Mouse (Mus musculus): Measurements from ENCODE around the gene Gm44965. TPM values are rescaled to one million over a fixed set of nuclear protein-coding genes. Genes with fewer than 3 reads are reported as not detected.

The Gm44965 gene
- polyA plus RNA-seq, 1 experiment from 2014 or later = not detected

DNA sequence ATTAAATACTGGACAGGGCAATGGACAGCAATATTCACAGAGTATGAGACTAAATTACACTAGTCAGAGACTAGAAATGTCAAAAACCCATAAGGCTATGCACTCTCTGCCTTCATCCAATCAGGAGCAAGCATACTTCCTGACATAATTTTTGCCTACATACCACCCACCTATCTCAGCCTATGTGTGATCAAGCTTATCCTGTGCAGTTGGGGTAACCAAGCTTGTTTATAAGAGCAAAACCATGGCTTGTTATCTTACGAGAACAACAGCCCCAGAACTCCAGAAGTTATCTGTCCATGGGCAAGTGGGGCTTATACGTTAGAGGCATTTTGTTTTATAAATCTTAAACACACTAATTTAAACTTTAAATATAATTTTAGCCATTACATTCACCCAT, 41.4 kb downstream of the Gm44965 start:
- Histone ChIP-seq H3K27ac (ENCODE audit: low read depth) (no peak overlapping the region), H3K4me3 (ENCODE audit: low read depth, low read length) (no peak overlapping the region), H3K9me3 (ENCODE audit: control insufficient read depth, low read length) (no peaks in the 10 kb centered on the region), H3K4me1 (replicated peaks; ENCODE audit: control insufficient read depth, insufficient read depth, low read length) (no peaks in the 10 kb centered on the region), H3K36me3 (ENCODE audit: control insufficient read depth, insufficient read depth, low read length) (no peaks in the 10 kb centered on the region), H3K9ac (ENCODE audit: low read length) (no peak overlapping the region), H3K4me2 (ENCODE audit: low read length) (no peak overlapping the region), H3K27me3 (replicated peaks; ENCODE audit: control insufficient read depth, insufficient read depth, low read length) (no peaks in the 10 kb centered on the region)
- WGBS = 78% methylated on average over 2 of the region's 2 CpGs
- DNase-seq (ENCODE audit: low spot score) (no peak), ATAC-seq (replicated peaks; ENCODE audit: low FRiP score, low TSS enrichment, low read depth) (no peak)

GRCm38 (mm10) chr6:48636515-48636914, 42.8 kb downstream of the Gm44965 start:
- no peak for ATAC-seq (replicated peaks; ENCODE audit: low FRiP score, low TSS enrichment, low read depth)
- no peak overlapping the region for H3K27ac ChIP-seq (ENCODE audit: low read depth)
- WGBS = 60% methylated on average over 6 of the region's 6 CpGs
- no peaks in the 10 kb centered on the region for H3K9me3 ChIP-seq (ENCODE audit: control insufficient read depth, low read length)
- H3K4me1 ChIP-seq (replicated peaks; ENCODE audit: control insufficient read depth, insufficient read depth, low read length) = no peaks in the 10 kb centered on the region
- H3K4me3 ChIP-seq (ENCODE audit: low read depth, low read length) = no peak overlapping the region
- no peaks in the 10 kb centered on the region for H3K27me3 ChIP-seq (replicated peaks; ENCODE audit: control insufficient read depth, insufficient read depth, low read length)
- H3K4me2 ChIP-seq (ENCODE audit: low read length) = no peak overlapping the region
- no peaks in the 10 kb centered on the region for H3K36me3 ChIP-seq (ENCODE audit: control insufficient read depth, insufficient read depth, low read length)
- DNase-seq (ENCODE audit: low spot score) = peak; percentile 23
- no peak overlapping the region for H3K9ac ChIP-seq (ENCODE audit: low read length)

GRCm38 (mm10) chr6:48637811-48638500, 44.2 kb downstream of the Gm44965 start:
- Histone ChIP-seq H3K4me1 (replicated peaks; ENCODE audit: control insufficient read depth, insufficient read depth, low read length) (no peaks in the 10 kb centered on the region), H3K27ac (ENCODE audit: low read depth) (no peak overlapping the region), H3K4me2 (ENCODE audit: low read length) (no peak overlapping the region), H3K27me3 (replicated peaks; ENCODE audit: control insufficient read depth, insufficient read depth, low read length) (no peaks in the 10 kb centered on the region), H3K36me3 (ENCODE audit: control insufficient read depth, insufficient read depth, low read length) (no peaks in the 10 kb centered on the region), H3K9ac (ENCODE audit: low read length) (no peak overlapping the region), H3K4me3 (ENCODE audit: low read depth, low read length) (no peak overlapping the region), H3K9me3 (ENCODE audit: control insufficient read depth, low read length) (no peaks in the 10 kb centered on the region)
- DNase-seq (ENCODE audit: low spot score) (no peak), ATAC-seq (replicated peaks; ENCODE audit: low FRiP score, low TSS enrichment, low read depth) (no peak)
- 67% methylated on average over 6 of the region's 6 CpGs for WGBS

DNA sequence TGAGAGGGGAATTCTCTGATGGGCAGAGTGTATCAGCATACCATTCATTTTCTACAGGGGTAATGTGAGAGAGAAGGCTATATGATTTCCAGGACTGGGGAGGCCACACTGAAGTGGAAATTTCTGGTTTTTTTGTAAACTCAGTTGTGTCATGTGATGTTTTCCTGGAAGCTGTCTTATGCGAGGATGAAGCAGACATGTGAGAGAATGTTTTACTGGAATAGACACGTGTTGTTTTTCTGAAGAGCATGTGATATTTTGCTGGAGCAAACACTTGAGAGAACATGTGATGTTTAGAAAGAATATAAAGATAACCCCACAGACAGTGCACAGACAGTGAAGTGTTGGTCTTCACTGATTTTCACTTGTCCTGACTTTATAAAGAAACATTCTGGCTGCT, 44.8 kb downstream of the Gm44965 start:
- H3K9ac ChIP-seq (ENCODE audit: low read length) = no peak overlapping the region
- no peaks in the 10 kb centered on the region for H3K4me1 ChIP-seq (replicated peaks; ENCODE audit: control insufficient read depth, insufficient read depth, low read length)
- H3K9me3 ChIP-seq (ENCODE audit: control insufficient read depth, low read length) = no peaks in the 10 kb centered on the region
- H3K4me2 ChIP-seq (ENCODE audit: low read length) = no peak overlapping the region
- DNase-seq (ENCODE audit: low spot score) = no peak
- WGBS = 70% methylated on average over 2 of the region's 2 CpGs
- no peaks in the 10 kb centered on the region for H3K27me3 ChIP-seq (replicated peaks; ENCODE audit: control insufficient read depth, insufficient read depth, low read length)
- H3K36me3 ChIP-seq (ENCODE audit: control insufficient read depth, insufficient read depth, low read length) = no peaks in the 10 kb centered on the region
- no peak overlapping the region for H3K4me3 ChIP-seq (ENCODE audit: low read depth, low read length)
- H3K27ac ChIP-seq (ENCODE audit: low read depth) = no peak overlapping the region
- no peak for ATAC-seq (replicated peaks; ENCODE audit: low FRiP score, low TSS enrichment, low read depth)

- whole genome bisulfite sequencing = 68% methylated on average over 6 of the region's 6 CpGs
- Histone ChIP-seq H3K9ac (ENCODE audit: low read length) (no peak overlapping the region), H3K36me3 (ENCODE audit: control insufficient read depth, insufficient read depth, low read length) (no peaks in the 10 kb centered on the region), H3K27ac (ENCODE audit: low read depth) (no peak overlapping the region), H3K4me3 (ENCODE audit: low read depth, low read length) (no peak overlapping the region), H3K4me1 (replicated peaks; ENCODE audit: control insufficient read depth, insufficient read depth, low read length) (no peaks in the 10 kb centered on the region), H3K27me3 (replicated peaks; ENCODE audit: control insufficient read depth, insufficient read depth, low read length) (no peaks in the 10 kb centered on the region), H3K4me2 (ENCODE audit: low read length) (no peak overlapping the region), H3K9me3 (ENCODE audit: control insufficient read depth, low read length) (no peaks in the 10 kb centered on the region)
- ATAC-seq (replicated peaks; ENCODE audit: low FRiP score, low TSS enrichment, low read depth) (no peak), DNase-seq (ENCODE audit: low spot score) (no peak)
Measured at GRCm38 (mm10) chr6:48641391-48641790, 47.6 kb downstream of the Gm44965 start.

DNA sequence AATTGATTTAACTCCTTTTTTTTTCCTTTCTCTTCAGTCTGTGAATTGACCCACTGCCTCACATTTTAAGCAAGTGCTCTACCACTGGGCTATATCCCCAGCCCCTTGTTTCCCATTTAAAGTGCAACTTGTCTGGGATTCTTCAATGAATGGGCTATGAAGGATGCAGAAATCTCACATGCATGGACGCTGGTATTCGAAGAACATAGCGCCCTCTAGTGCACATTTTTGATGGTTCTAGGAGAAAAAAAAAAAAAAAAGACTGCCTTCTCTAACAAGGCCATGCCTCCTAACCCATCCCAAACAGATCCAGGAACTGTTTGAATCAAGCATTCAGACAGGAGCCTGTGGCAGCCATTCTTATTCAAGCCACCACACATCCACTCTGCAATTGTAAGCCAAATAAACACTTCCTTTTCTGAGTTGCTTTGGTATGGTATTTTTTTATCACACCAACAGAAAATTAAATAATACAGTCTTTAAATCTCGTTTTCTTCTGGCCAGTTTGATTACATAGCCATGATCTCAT, 49.1 kb downstream of the Gm44965 start:
- Histone ChIP-seq H3K9me3 (ENCODE audit: control insufficient read depth, low read length) (no peaks in the 10 kb centered on the region), H3K36me3 (ENCODE audit: control insufficient read depth, insufficient read depth, low read length) (no peaks in the 10 kb centered on the region), H3K27me3 (replicated peaks; ENCODE audit: control insufficient read depth, insufficient read depth, low read length) (no peaks in the 10 kb centered on the region), H3K9ac (ENCODE audit: low read length) (no peak overlapping the region), H3K4me1 (replicated peaks; ENCODE audit: control insufficient read depth, insufficient read depth, low read length) (0 out of 2 replicates have a peak, but pooled peaks cover 3% of the 10 kb centered on the region), H3K27ac (ENCODE audit: low read depth) (no peak overlapping the region), H3K4me2 (ENCODE audit: low read length) (no peak overlapping the region), H3K4me3 (ENCODE audit: low read depth, low read length) (no peak overlapping the region)
- no peak for DNase-seq (ENCODE audit: low spot score)
- 22% methylated on average over 4 of the region's 4 CpGs for WGBS
- ATAC-seq (replicated peaks; ENCODE audit: low FRiP score, low TSS enrichment, low read depth) = 0 out of 2 replicates have a peak, but pooled peaks have one; percentile 20

- no peak overlapping the region for H3K9ac ChIP-seq (ENCODE audit: low read length)
- no peaks in the 10 kb centered on the region for H3K27me3 ChIP-seq (replicated peaks; ENCODE audit: control insufficient read depth, insufficient read depth, low read length)
- DNase-seq (ENCODE audit: low spot score) (peak; percentile 79), ATAC-seq (replicated peaks; ENCODE audit: low FRiP score, low TSS enrichment, low read depth) (no peak)
- no peak overlapping the region for H3K4me3 ChIP-seq (ENCODE audit: low read depth, low read length)
- 0 out of 2 replicates have a peak, but pooled peaks cover 3% of the 10 kb centered on the region for H3K4me1 ChIP-seq (replicated peaks; ENCODE audit: control insufficient read depth, insufficient read depth, low read length)
- no peaks in the 10 kb centered on the region for H3K36me3 ChIP-seq (ENCODE audit: control insufficient read depth, insufficient read depth, low read length)
- H3K27ac ChIP-seq (ENCODE audit: low read depth) = no peak overlapping the region
- WGBS = 11% methylated on average over 12 of the region's 12 CpGs
- no peaks in the 10 kb centered on the region for H3K9me3 ChIP-seq (ENCODE audit: control insufficient read depth, low read length)
- no peak overlapping the region for H3K4me2 ChIP-seq (ENCODE audit: low read length)
Measured at GRCm38 (mm10) chr6:48645660-48646308, 52.0 kb downstream of the Gm44965 start.

DNA sequence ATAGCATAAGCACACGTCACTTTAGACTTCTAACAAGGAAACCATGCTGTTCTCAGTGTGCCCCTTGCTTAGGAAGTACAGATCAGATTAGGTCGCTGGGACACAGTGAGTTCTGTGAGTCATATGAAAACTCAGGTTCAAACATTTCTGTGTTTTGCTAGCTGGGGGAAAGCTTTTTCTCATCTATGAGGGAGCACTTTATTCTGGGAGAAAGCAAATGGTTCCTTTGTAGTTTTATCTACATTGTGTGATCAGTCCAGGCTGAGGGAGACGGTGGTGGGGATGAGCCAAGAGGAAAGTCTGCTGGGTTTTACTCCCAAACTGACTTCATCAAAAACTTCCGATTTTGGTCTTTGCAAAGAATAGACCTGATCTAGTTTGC, 52.6 kb downstream of the Gm44965 start:
- H3K9me3 ChIP-seq (ENCODE audit: control insufficient read depth, low read length) = no peaks in the 10 kb centered on the region
- H3K4me2 ChIP-seq (ENCODE audit: low read length) = no peak overlapping the region
- no peak overlapping the region for H3K27ac ChIP-seq (ENCODE audit: low read depth)
- ATAC-seq (replicated peaks; ENCODE audit: low FRiP score, low TSS enrichment, low read depth) (no peak), DNase-seq (ENCODE audit: low spot score) (peak; percentile 28)
- 82% methylated on average over 4 of the region's 4 CpGs for WGBS
- no peaks in the 10 kb centered on the region for H3K36me3 ChIP-seq (ENCODE audit: control insufficient read depth, insufficient read depth, low read length)
- no peak overlapping the region for H3K9ac ChIP-seq (ENCODE audit: low read length)
- no peak overlapping the region for H3K4me3 ChIP-seq (ENCODE audit: low read depth, low read length)
- H3K27me3 ChIP-seq (replicated peaks; ENCODE audit: control insufficient read depth, insufficient read depth, low read length) = no peaks in the 10 kb centered on the region
- H3K4me1 ChIP-seq (replicated peaks; ENCODE audit: control insufficient read depth, insufficient read depth, low read length) = 0 out of 2 replicates have a peak, but pooled peaks cover 3% of the 10 kb centered on the region

Measured in intestine, embryonic 14.5 days (tissue).